Mouse (Mus musculus): Measurements from ENCODE around the gene Stx12. TPM values are rescaled to one million over a fixed set of nuclear protein-coding genes. Genes with fewer than 3 reads are reported as not detected.
"Not testable (repeated sequence)": the region's sequence is repeated elsewhere in the genome, so short reads cannot be mapped to it uniquely, and the experiment has no call there.

The Stx12 gene
- polyA plus RNA-seq, 1 experiment from 2014 or later, result 53.7 TPM

DNA sequence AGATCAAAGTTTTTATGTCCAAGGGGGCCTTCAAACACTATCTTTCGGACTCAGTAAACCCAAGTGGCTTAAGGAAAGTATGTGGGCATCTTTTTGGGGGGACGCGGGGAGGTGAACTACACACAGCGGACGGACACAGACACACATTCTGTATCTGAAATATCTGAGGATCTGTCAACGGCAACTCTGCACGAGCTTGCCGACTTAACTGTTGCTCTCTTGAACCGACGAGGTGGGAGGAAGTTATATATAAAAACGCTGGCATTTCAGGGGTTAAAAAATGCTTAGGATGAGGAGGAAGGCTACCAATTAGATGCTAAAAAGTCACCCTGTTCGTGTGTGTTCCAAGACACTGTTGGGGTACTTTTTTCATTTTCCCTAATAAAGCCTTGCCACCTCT lies 37.2 kb upstream of the Stx12 start:
- Histone ChIP-seq H3K9ac (ENCODE audit: low read depth, low read length) (peak overlapping the region; percentile 93), H3K27ac (ENCODE audit: low read depth, low read length) (peak overlapping the region; percentile 96), H3K27me3 (replicated peaks; ENCODE audit: control insufficient read depth, insufficient read depth, low read length) (no peaks in the 10 kb centered on the region), H3K36me3 (ENCODE audit: control insufficient read depth, insufficient read depth) (peaks cover 25% of the 10 kb centered on the region; the same call in 1 of the 2 replicates), H3K4me2 (replicated peaks; ENCODE audit: low read depth) (peak overlapping the region; percentile 70), H3K9me3 (ENCODE audit: control insufficient read depth) (no peaks in the 10 kb centered on the region), H3K4me1 (replicated peaks; ENCODE audit: control insufficient read depth, insufficient read depth, low read length) (peaks cover 4% of the 10 kb centered on the region; the same call in 1 of the 2 replicates), H3K4me3 (ENCODE audit: low read depth, low read length) (peak overlapping the region; percentile 99)
- no peak for ATAC-seq
- TF ChIP-seq CTCF (IDR thresholded peaks at IDR 0.05; ENCODE audit: low read depth), result no peak
- WGBS, result 36% methylated on average over 12 of the region's 12 CpGs

GRCm38 (mm10) chr4:132920171-132920570 lies 35.9 kb upstream of the Stx12 start:
- Histone ChIP-seq H3K27ac (ENCODE audit: low read depth, low read length) (no peak overlapping the region), H3K9me3 (ENCODE audit: control insufficient read depth) (no peaks in the 10 kb centered on the region), H3K36me3 (ENCODE audit: control insufficient read depth, insufficient read depth) (peaks cover 38% of the 10 kb centered on the region), H3K4me1 (replicated peaks; ENCODE audit: control insufficient read depth, insufficient read depth, low read length) (peaks cover 4% of the 10 kb centered on the region; the same call in 1 of the 2 replicates), H3K4me3 (ENCODE audit: low read depth, low read length) (no peak overlapping the region), H3K4me2 (replicated peaks; ENCODE audit: low read depth) (no peak overlapping the region), H3K27me3 (replicated peaks; ENCODE audit: control insufficient read depth, insufficient read depth, low read length) (no peaks in the 10 kb centered on the region), H3K9ac (ENCODE audit: low read depth, low read length) (no peak overlapping the region)
- TF ChIP-seq CTCF (IDR thresholded peaks at IDR 0.05; ENCODE audit: low read depth), result no peak
- no peak for ATAC-seq
- WGBS, result 81% methylated on average over 4 of the region's 4 CpGs

- H3K36me3 ChIP-seq (ENCODE audit: control insufficient read depth, insufficient read depth), result peaks cover 55% of the 10 kb centered on the region
- H3K9ac ChIP-seq (ENCODE audit: low read depth, low read length); H3K9me3 ChIP-seq (ENCODE audit: control insufficient read depth); H3K4me2 ChIP-seq (replicated peaks; ENCODE audit: low read depth); H3K27ac ChIP-seq (ENCODE audit: low read depth, low read length); ATAC-seq; H3K27me3 ChIP-seq (replicated peaks; ENCODE audit: control insufficient read depth, insufficient read depth, low read length); H3K4me3 ChIP-seq (ENCODE audit: low read depth, low read length); H3K4me1 ChIP-seq (replicated peaks; ENCODE audit: control insufficient read depth, insufficient read depth, low read length): not testable (repeated sequence)
- WGBS, result 73% methylated on average over 6 of the region's 6 CpGs
Observed at GRCm38 (mm10) chr4:132918493-132918892, 34.2 kb upstream of the Stx12 start.

DNA sequence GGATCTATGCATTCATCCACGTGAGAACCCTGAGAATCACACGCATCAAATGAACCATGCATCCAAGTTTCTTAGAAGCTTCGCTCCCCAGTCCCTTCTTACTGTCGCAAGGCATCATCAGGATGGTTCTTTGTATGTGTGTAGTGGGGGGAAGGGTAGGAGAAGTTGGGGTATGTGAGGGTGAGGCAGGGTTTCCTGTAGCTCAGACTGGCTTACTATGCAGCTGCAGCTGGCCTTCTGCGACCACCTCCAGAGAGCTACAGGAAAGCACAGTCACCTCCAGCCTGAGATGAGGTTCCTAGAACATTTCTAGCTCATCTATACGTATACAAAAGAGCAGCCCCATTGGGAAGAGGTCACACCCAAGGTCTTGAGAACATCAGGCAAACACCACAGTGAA lies 27.8 kb upstream of the Stx12 start:
- H3K4me2 ChIP-seq (replicated peaks; ENCODE audit: low read depth), result no peak overlapping the region
- H3K4me3 ChIP-seq (ENCODE audit: low read depth, low read length), result no peak overlapping the region
- 93% methylated on average over 6 of the region's 6 CpGs for WGBS
- no peak for TF ChIP-seq CTCF (IDR thresholded peaks at IDR 0.05; ENCODE audit: low read depth)
- peaks cover 85% of the 10 kb centered on the region for H3K36me3 ChIP-seq (ENCODE audit: control insufficient read depth, insufficient read depth)
- H3K27ac ChIP-seq (ENCODE audit: low read depth, low read length), result no peak overlapping the region
- H3K27me3 ChIP-seq (replicated peaks; ENCODE audit: control insufficient read depth, insufficient read depth, low read length), result no peaks in the 10 kb centered on the region
- no peaks in the 10 kb centered on the region for H3K4me1 ChIP-seq (replicated peaks; ENCODE audit: control insufficient read depth, insufficient read depth, low read length)
- no peaks in the 10 kb centered on the region for H3K9me3 ChIP-seq (ENCODE audit: control insufficient read depth)
- no peak overlapping the region for H3K9ac ChIP-seq (ENCODE audit: low read depth, low read length)
- no peak for ATAC-seq

DNA sequence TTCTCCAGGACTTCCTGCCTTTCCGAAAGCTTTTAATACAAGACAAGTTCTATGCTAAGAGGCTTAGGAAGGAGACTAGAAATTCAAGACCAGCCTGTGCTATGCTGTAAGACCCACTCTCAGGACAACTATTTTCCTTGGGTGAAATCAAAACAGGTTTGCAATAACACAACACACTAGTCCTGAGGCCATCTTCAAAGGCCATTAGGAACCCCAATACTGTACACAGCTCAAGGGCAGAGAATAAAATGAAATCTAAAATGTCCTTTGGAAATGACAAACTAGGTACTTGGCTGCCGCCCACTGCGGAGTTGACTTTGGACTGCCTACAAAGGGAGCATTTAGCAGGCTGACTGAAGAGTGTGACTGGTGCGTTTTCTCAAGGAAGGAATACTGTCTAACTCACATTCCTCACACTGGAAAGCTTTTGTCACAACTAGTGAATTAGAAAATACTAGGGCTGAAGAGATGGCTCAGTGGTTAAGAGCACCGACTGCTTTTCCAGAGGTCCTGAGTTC lies 21.6 kb upstream of the Stx12 start:
- no peak for TF ChIP-seq CTCF (IDR thresholded peaks at IDR 0.05; ENCODE audit: low read depth)
- WGBS, result 86% methylated on average over 5 of the region's 5 CpGs

GRCm38 (mm10) chr4:132904765-132905309 lies 20.5 kb upstream of the Stx12 start:
- Histone ChIP-seq H3K27ac (ENCODE audit: low read depth, low read length) (peak overlapping the region; percentile 58), H3K36me3 (ENCODE audit: control insufficient read depth, insufficient read depth) (peaks cover 75% of the 10 kb centered on the region)

More for the DNA sequence above, 21.6 kb upstream of the Stx12 start:
- no peak for ATAC-seq
- Histone ChIP-seq H3K4me2 (replicated peaks; ENCODE audit: low read depth) (no peak overlapping the region), H3K36me3 (ENCODE audit: control insufficient read depth, insufficient read depth) (peaks cover 79% of the 10 kb centered on the region), H3K9me3 (ENCODE audit: control insufficient read depth) (no peaks in the 10 kb centered on the region), H3K9ac (ENCODE audit: low read depth, low read length) (no peak overlapping the region), H3K27ac (ENCODE audit: low read depth, low read length) (peak overlapping the region; percentile 28; the same call in 1 of the 2 replicates), H3K27me3 (replicated peaks; ENCODE audit: control insufficient read depth, insufficient read depth, low read length) (no peaks in the 10 kb centered on the region), H3K4me1 (replicated peaks; ENCODE audit: control insufficient read depth, insufficient read depth, low read length) (no peaks in the 10 kb centered on the region), H3K4me3 (ENCODE audit: low read depth, low read length) (no peak overlapping the region)

More at GRCm38 (mm10) chr4:132904765-132905309, 20.5 kb upstream of the Stx12 start:
- no peak overlapping the region for H3K4me2 ChIP-seq (replicated peaks; ENCODE audit: low read depth)
- H3K9me3 ChIP-seq (ENCODE audit: control insufficient read depth), result no peaks in the 10 kb centered on the region
- no peaks in the 10 kb centered on the region for H3K27me3 ChIP-seq (replicated peaks; ENCODE audit: control insufficient read depth, insufficient read depth, low read length)
- H3K4me1 ChIP-seq (replicated peaks; ENCODE audit: control insufficient read depth, insufficient read depth, low read length), result no peaks in the 10 kb centered on the region
- no peak for TF ChIP-seq CTCF (IDR thresholded peaks at IDR 0.05; ENCODE audit: low read depth)
- 66% methylated on average over 9 of the region's 9 CpGs for WGBS
- no peak overlapping the region for H3K4me3 ChIP-seq (ENCODE audit: low read depth, low read length)
- no peak for ATAC-seq
- no peak overlapping the region for H3K9ac ChIP-seq (ENCODE audit: low read depth, low read length)
